Mouse (Mus musculus) liver, embryonic 13.5 days (tissue): ENCODE data around the gene Best2. TPM values are rescaled to one million over a fixed set of nuclear protein-coding genes. Genes with fewer than 3 reads are reported as not detected.

Source experiments
- ATAC-seq: fragments of 200-750 bp; cut with Nextera tagmentation; 2 replicates; pipeline ENCODE4 v1.8.0; 2017; ENCODE audit warnings: low read depth, mild to moderate bottlenecking, moderate number of reproducible peaks, moderate library complexity
- DNase-seq: peaks from one replicate; pipeline ENCODE4 v3.0.0; 2022
- H3K27ac ChIP-seq: fragments of 300-500 bp; sonication (generic); 2 replicates; pipeline ENCODE4 v1.5.1; 2015; ENCODE audit warnings: moderate library complexity, mild to moderate bottlenecking, inconsistent platforms
- H3K27me3 ChIP-seq: fragments of 300-500 bp; sonication (generic); 2 replicates; pipeline ENCODE4 v1.6.1; 2015; ENCODE audit warnings: mild to moderate bottlenecking, inconsistent platforms
- H3K36me3 ChIP-seq: fragments of 300-500 bp; sonication (generic); 2 replicates; pipeline ENCODE4 v1.6.1; 2015; ENCODE audit warnings: mild to moderate bottlenecking, inconsistent platforms
- H3K4me1 ChIP-seq: fragments of 300-500 bp; sonication (generic); replicated peaks from 2 replicates; pipeline ENCODE4 v1.6.1; 2015; ENCODE audit warnings: inconsistent platforms
- H3K4me2 ChIP-seq: fragments of 300-500 bp; sonication (generic); 2 replicates; pipeline ENCODE4 v1.6.1; 2015; ENCODE audit warnings: inconsistent platforms, mild to moderate bottlenecking, moderate library complexity
- H3K4me3 ChIP-seq: fragments of 300-500 bp; sonication (generic); replicated peaks from 2 replicates; pipeline ENCODE4 v1.5.1; 2015; ENCODE audit warnings: mild to moderate bottlenecking, inconsistent platforms
- H3K9ac ChIP-seq: fragments of 300-500 bp; sonication (generic); 2 replicates; pipeline ENCODE4 v1.6.1; 2015; ENCODE audit warnings: mild to moderate bottlenecking, inconsistent platforms
- H3K9me3 ChIP-seq: fragments of 300-500 bp; sonication (generic); replicated peaks from 2 replicates; pipeline ENCODE4 v1.6.1; 2016; ENCODE audit warnings: inconsistent platforms
- WGBS: fragments of 180-500 bp; shearing (Covaris S2); methylation state at CpG from one replicate; pipeline ENCODE4 v1.1.7; 2015; ENCODE audit not compliant: insufficient replicate concordance; 5-methylcytosine and 5-hydroxymethylcytosine counted together
- polyA plus RNA-seq: library from polyadenylated mRNA; unstranded; fragments of >200 nt; fragmentation: Nextera tagmentation; extraction: Ambion mirVana; gene quantifications from 2 replicates; pipeline ENCODE4 v1.2.1, GENCODE M21; 2015

Best2 gene
- polyA plus RNA-seq, 1 experiment from 2014 or later = not detected

DNA sequence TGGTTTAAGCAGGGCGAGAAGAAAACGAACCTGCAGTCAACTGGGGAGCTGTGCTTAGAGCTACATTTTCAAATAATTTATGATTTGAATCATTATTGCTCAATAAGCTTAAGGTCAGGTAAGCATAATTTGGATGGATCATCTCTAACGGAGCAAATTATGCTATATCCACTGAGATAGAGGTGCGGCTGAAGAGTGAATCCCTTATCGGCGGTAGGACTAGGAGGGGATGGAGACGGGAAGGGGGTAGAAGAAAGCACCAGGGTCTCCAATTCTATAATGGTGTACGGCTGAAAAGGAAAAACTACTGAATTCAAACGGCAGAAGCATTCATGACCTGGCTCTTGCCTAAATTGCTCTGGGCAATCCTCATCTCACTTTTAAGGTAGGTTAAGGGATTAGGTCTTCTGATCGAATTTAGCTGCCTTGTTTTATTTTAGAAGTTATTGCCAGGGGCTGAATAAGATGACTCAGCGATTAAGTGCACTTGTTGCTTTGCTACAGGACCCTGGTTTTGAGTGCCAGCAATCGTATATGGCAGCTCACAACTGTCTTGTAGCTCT, 20.9 kb upstream of the Best2 start:
- ATAC-seq (no peak), DNase-seq (no peak)
- Histone ChIP-seq H3K36me3 (peaks cover 44% of the 10 kb centered on the region), H3K4me2 (peak overlapping the region; percentile 93), H3K4me1 (peaks cover 60% of the 10 kb centered on the region), H3K27ac (peak overlapping the region; percentile 88), H3K27me3 (no peaks in the 10 kb centered on the region), H3K9ac (peak overlapping the region; percentile 81), H3K9me3 (no peaks in the 10 kb centered on the region), H3K4me3 (peak overlapping the region; percentile 86)
- WGBS = 4% methylated on average over 12 of the region's 12 CpGs

DNA sequence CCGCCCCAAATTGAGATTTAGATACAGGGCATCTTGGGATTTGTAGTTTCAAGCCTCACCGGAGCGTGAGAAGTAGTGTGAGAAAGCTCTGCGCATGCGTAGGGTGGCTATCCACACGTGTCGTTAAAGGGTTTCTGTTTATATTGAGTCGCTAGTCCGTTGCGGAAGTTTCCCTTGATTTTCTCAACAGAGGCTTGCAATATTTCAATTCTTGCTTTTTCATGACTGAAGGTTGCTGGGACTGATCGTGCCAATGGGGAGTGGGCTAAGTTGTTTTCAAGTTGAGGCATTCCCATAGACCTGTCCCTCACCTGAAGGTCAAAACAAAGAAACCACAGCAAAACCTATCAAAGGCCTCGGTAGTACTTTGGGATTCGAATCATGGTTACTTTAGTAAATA, 20.4 kb upstream of the Best2 start:
- Histone ChIP-seq H3K9ac (peak overlapping the region; percentile 81), H3K27ac (peak overlapping the region; percentile 88), H3K4me3 (peak overlapping the region; percentile 86), H3K4me1 (peaks cover 60% of the 10 kb centered on the region), H3K36me3 (peaks cover 44% of the 10 kb centered on the region), H3K9me3 (no peaks in the 10 kb centered on the region), H3K27me3 (no peaks in the 10 kb centered on the region), H3K4me2 (peak overlapping the region; percentile 93)
- ATAC-seq = no peak
- WGBS = under 1% methylated on average over 13 of the region's 13 CpGs
- DNase-seq = peak; percentile 61

DNA sequence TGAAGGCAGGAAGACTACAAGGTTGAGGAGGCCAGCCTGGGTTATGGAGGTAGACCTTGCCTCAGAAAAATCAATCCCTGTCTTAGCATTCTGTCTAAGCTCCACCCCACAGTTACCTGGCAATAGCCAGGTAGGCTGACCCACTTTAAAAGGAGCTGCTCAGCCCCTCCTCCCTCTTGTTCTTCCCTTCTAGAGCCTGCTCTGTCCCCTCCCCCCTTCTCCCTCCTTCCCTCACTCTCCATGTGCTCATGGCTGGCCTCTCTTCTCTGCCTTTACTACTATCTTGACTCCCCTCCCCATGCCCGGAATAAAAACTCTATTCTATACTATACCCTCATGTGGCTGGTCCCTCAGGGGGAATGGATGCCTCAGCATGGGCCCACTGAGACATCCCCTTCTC, 19.5 kb upstream of the Best2 start:
- DNase-seq = no peak
- no peaks in the 10 kb centered on the region for H3K27me3 ChIP-seq
- peak overlapping the region; percentile 51 for H3K27ac ChIP-seq
- ATAC-seq = no peak
- no peaks in the 10 kb centered on the region for H3K9me3 ChIP-seq
- H3K4me1 ChIP-seq = peaks cover 61% of the 10 kb centered on the region
- 41% methylated on average over 1 of the region's 1 CpGs for WGBS
- no peak overlapping the region for H3K4me3 ChIP-seq
- peak overlapping the region; percentile 93 for H3K4me2 ChIP-seq
- H3K9ac ChIP-seq = 0 out of 2 replicates have a peak overlapping the region, but pooled peaks have one; percentile 29
- peaks cover 50% of the 10 kb centered on the region for H3K36me3 ChIP-seq

DNA sequence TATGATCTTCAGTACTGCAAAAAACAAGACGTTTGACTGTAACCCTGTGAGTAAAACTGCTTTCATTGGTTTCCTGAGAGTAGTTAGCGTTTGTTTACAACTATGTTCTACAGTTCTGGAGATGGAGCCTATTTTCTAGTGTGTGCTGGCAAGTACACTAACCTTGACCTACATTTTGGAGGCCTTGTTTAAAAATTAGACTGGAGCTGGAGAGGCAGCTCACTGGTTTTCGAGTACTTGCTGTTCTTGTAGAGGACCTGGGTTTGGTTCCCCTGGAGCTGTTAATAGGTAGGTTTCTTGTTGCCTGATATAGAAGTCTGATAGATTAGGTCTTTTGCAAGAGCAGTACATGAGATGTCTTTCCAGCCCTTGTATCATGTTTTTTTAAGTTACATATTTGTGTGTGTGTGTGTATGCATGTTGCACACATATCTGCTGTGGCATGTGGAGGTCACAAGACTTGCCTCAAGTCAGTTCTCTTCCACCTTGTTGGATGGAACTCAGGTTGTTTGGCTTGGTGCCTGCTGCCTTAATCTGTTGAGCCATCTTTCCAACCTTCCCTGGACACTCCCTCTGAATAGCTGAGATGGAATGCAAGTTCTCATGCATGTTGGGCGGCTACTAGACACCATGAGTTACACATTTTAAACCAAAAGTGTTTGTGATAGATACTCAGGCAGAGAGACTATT, 18.4 kb upstream of the Best2 start:
- no peak for ATAC-seq
- H3K9me3 ChIP-seq = no peaks in the 10 kb centered on the region
- no peak overlapping the region for H3K4me2 ChIP-seq
- DNase-seq = no peak
- 73% methylated on average over 4 of the region's 4 CpGs for WGBS
- H3K27me3 ChIP-seq = no peaks in the 10 kb centered on the region
- no peak overlapping the region for H3K4me3 ChIP-seq
- H3K4me1 ChIP-seq = peaks cover 63% of the 10 kb centered on the region
- peaks cover 55% of the 10 kb centered on the region for H3K36me3 ChIP-seq
- H3K27ac ChIP-seq = 0 out of 2 replicates have a peak overlapping the region, but pooled peaks have one; percentile 35
- H3K9ac ChIP-seq = 0 out of 2 replicates have a peak overlapping the region, but pooled peaks have one; percentile 12

DNA sequence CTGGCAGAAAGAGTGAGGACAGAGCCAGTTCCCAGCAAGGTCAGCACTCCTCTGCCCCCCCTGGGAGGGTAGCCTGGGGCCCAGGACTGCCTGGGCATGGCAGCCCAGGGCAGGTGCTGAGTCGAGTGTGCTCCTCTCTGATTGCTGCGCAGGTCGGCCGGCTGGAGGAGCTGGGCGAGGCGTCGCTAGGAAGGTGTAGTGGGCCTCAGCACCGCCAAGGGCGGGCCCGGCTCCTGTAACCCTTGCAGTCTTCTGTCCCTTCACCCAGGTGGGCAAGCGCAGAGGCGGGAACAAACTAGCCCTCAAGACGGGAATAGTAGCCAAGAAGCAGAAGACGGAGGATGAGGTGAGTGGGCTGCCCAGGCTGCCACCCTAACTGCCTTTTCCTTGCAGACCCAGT, 14.9 kb upstream of the Best2 start:
- ATAC-seq (no peak), DNase-seq (no peak)
- H3K4me3 ChIP-seq = peak overlapping the region; percentile 100
- peak overlapping the region; percentile 97; the same call in 1 of the 2 replicates for H3K27ac ChIP-seq
- 85% methylated on average over 14 of the region's 14 CpGs for WGBS
- H3K4me1 ChIP-seq = peaks cover 64% of the 10 kb centered on the region
- H3K9me3 ChIP-seq = no peaks in the 10 kb centered on the region
- peak overlapping the region; percentile 100; the same call in 1 of the 2 replicates for H3K9ac ChIP-seq
- H3K27me3 ChIP-seq = no peaks in the 10 kb centered on the region
- peaks cover 55% of the 10 kb centered on the region for H3K36me3 ChIP-seq
- peak overlapping the region; percentile 92 for H3K4me2 ChIP-seq

DNA sequence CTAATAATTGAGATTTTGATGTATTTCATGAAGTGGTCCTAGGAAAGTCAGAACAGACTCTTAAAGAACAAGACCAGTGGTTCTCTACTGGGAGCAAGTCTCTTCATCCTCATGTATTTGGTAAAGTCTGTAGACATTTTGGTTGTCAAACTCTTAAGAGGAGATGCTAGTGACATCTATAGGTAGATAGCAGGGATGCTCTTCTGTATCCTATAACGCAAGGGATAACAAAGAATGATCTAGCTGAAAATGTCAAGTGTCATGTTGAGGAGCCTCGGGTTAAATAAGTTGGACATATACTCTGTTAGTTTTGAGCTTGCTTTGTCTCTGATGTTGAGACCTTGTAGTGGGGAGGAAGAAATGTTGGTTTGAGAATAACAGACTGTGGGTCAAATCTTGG, 13.6 kb upstream of the Best2 start:
- H3K4me1 ChIP-seq = peaks cover 61% of the 10 kb centered on the region
- peak overlapping the region; percentile 97 for H3K27ac ChIP-seq
- WGBS = 22% methylated on average over 2 of the region's 2 CpGs
- peaks cover 55% of the 10 kb centered on the region for H3K36me3 ChIP-seq
- H3K4me2 ChIP-seq = peak overlapping the region; percentile 92
- ATAC-seq = no peak
- H3K4me3 ChIP-seq = peak overlapping the region; percentile 100
- H3K9ac ChIP-seq = peak overlapping the region; percentile 100
- no peak for DNase-seq
- no peaks in the 10 kb centered on the region for H3K9me3 ChIP-seq
- H3K27me3 ChIP-seq = no peaks in the 10 kb centered on the region

DNA sequence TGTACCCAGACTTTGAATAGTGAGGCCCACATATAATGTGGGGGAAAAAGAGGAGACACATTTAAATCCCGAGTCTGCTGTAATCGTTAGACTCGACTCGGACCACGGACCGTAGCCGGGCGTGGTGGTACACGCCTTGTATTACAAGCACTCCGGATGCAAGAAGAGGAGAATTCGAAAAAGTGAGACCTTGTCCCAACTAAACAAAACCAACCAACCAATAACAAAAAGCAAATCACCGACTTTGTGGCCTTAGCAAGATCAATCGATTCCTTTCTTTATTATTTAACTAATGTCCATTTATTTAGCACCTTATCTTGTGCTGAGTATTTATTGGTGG, 13.2 kb upstream of the Best2 start:
- H3K9me3 ChIP-seq = no peaks in the 10 kb centered on the region
- peaks cover 55% of the 10 kb centered on the region for H3K36me3 ChIP-seq
- H3K4me1 ChIP-seq = peaks cover 59% of the 10 kb centered on the region
- H3K4me2 ChIP-seq = peak overlapping the region; percentile 92
- H3K27me3 ChIP-seq = no peaks in the 10 kb centered on the region
- H3K27ac ChIP-seq = peak overlapping the region; percentile 97
- peak overlapping the region; percentile 100 for H3K9ac ChIP-seq
- H3K4me3 ChIP-seq = peak overlapping the region; percentile 100
- DNase-seq = no peak
- under 1% methylated on average over 13 of the region's 13 CpGs for WGBS
- ATAC-seq = no peak

DNA sequence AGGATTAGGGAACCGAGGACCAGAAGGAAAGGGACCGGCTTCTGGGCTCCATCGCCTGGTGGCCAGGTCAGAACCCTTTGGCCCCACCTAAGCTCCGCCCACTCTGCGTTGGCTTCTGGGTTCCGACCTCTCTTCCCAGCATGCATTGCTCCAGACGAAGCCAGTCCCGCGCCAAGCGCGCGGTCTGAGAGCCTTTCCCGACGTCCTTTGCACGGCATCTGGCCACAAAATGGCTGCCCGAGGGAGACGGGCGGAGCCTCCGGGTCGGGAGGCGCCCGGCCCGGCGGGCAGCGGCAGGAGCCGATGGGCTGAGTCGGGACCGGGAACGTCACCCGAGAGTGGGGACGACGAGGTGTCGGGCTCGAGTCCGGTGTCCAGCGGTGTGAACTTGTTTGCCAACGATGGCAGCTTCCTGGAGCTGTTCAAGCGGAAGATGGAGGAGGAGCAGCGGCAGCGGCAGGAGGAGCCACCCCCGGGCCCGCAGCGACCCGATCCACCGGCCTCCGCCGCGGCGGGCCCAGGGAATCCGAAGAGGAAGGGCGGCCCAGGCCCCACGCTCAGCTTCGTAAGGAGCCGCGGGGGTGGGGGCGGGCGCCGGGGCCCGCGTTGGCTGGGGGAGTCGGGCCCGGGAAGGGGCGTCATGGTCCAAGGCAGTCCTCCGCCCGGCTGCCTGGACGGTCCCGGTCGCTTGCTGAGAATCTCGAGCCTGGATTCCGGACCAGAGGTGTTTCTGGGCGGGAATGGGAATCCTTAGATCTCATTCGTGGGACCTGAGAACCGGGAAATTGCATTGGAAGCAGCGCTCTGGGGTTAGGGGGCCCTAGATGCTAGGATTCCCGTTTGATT, 12.6 kb upstream of the Best2 start, which contains the start of gene Trir:
Gene Trir, plus strand, starts transcription at position 154 of the 846 bp plus-strand sequence.
- H3K4me3 ChIP-seq = peak within 1 kb of the TSS; percentile 100
- DNase-seq = peak; percentile 97
- H3K9me3 ChIP-seq = no peaks in the 10 kb centered on the region
- no peaks in the 10 kb centered on the region for H3K27me3 ChIP-seq
- peak; percentile 80 for ATAC-seq
- H3K4me2 ChIP-seq = peak within 1 kb of the TSS; percentile 92
- H3K9ac ChIP-seq = peak within 1 kb of the TSS; percentile 100
- WGBS = under 1% methylated on average over 73 of the region's 75 CpGs
- peaks cover 55% of the 10 kb centered on the region for H3K36me3 ChIP-seq
- peak within 1 kb of the TSS; percentile 97 for H3K27ac ChIP-seq
- H3K4me1 ChIP-seq = peaks cover 55% of the 10 kb centered on the region

DNA sequence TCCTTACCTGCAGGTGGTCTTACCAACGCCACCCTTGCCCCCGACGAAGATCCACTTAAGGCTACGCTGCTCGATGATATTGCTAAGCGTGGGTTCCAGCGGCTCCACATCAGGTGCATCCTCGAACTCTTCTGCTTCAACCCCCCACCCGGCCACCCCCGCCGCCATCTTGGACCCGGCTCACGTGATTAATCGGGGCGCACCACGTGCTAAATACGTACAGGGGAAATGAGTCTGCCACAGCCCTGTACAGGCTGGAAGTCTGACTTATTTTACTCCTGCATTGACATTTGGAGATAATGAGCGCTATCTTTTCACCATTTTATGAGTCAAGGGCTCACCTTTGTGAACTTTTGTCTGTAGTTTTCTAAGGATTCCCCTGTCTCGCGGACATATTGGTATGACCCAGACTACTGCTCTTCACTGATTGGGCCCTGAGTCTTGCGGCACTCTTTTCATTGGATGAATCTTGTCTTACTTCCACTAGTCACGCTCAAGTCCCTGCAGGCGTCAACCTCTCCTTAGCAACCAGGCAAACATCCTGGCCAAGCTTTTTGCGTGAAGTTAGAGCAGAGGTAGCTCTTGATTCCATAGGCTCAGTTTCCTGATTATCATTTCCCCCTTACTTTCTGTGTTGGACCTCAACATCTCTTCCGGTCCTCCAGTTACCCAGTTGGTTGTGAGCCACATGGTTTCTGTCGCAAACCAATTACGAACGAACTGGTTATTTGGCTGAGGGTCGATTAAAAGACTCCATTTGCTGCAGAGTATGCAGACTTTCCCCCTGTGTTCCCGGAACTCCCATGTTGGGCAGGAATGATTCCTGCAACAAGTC, 11.0 kb upstream of the Best2 start, which contains the start of gene Asna1:
Gene Asna1, minus strand, starts transcription at position 184 of the 835 bp plus-strand sequence.
- Histone ChIP-seq H3K27me3 (no peaks in the 10 kb centered on the region), H3K9me3 (no peaks in the 10 kb centered on the region), H3K4me1 (peaks cover 54% of the 10 kb centered on the region), H3K4me3 (peak within 1 kb of the TSS; percentile 100), H3K9ac (peak within 1 kb of the TSS; percentile 100), H3K36me3 (peaks cover 56% of the 10 kb centered on the region), H3K27ac (peak within 1 kb of the TSS; percentile 92), H3K4me2 (peak within 1 kb of the TSS; percentile 92)
- peak; percentile 77 for DNase-seq
- peak; percentile 82 for ATAC-seq
- 2% methylated on average over 30 of the region's 30 CpGs for WGBS

DNA sequence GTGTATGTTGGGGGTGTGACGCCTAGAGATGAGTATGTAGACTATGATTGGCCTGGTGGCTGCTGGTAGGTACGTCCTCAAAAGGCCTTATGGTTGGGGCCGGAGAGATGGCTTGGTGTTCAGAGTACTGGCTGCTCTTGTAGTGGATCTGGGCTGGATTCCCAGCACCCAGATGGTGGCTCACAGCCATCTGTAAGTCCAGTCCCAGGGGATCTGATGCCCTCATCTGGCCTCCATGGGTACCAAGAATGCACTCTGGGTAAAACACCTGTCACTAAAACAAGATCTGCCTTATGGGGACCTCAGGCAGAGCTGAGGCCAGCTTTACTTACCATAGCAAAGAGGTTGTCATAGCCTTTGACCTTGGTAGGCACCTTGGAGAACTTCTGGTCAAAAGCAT, 9.5 kb upstream of the Best2 start:
- 83% methylated on average over 3 of the region's 3 CpGs for WGBS

More for the DNA sequence above, 9.5 kb upstream of the Best2 start:
- ATAC-seq (no peak), DNase-seq (no peak)
- Histone ChIP-seq H3K27ac (no peak overlapping the region), H3K4me2 (peak overlapping the region; percentile 92), H3K4me3 (peak overlapping the region; percentile 100), H3K9ac (peak overlapping the region; percentile 83; the same call in 1 of the 2 replicates), H3K27me3 (no peaks in the 10 kb centered on the region), H3K9me3 (no peaks in the 10 kb centered on the region), H3K4me1 (peaks cover 40% of the 10 kb centered on the region), H3K36me3 (peaks cover 56% of the 10 kb centered on the region)
